Mouse (Mus musculus) embryonic facial prominence, embryonic 13.5 days (tissue): Measurements from ENCODE around the gene Pde4d. TPM values are rescaled to one million over a fixed set of nuclear protein-coding genes. Genes with fewer than 3 reads are reported as not detected.

ENCODE experiments used
- ATAC-seq: fragments of 200-750 bp; cut with Nextera tagmentation; 2 replicates; pipeline ENCODE4 v1.8.0; 2017; ENCODE audit warnings: low read depth; ENCODE audit not compliant: insufficient number of reproducible peaks, insufficient read depth, low FRiP score, low TSS enrichment
- H3K27ac ChIP-seq: fragments of 300-500 bp; sonication (generic); 2 replicates; pipeline ENCODE4 v1.5.1; 2015; ENCODE audit warnings: moderate library complexity, mild to moderate bottlenecking, inconsistent platforms
- H3K27me3 ChIP-seq: fragments of 300-500 bp; sonication (generic); 2 replicates; pipeline ENCODE4 v1.6.1; 2015; ENCODE audit warnings: mild to moderate bottlenecking, inconsistent platforms
- H3K36me3 ChIP-seq: fragments of 300-500 bp; sonication (generic); 2 replicates; pipeline ENCODE4 v1.6.1; 2015; ENCODE audit warnings: mild to moderate bottlenecking, inconsistent platforms
- H3K4me1 ChIP-seq: fragments of 300-500 bp; sonication (generic); 2 replicates; pipeline ENCODE4 v1.6.1; 2015; ENCODE audit warnings: inconsistent platforms
- H3K4me2 ChIP-seq: fragments of 300-500 bp; sonication (generic); 2 replicates; pipeline ENCODE4 v1.6.1; 2015; ENCODE audit warnings: moderate library complexity, mild to moderate bottlenecking, inconsistent platforms
- H3K4me3 ChIP-seq: fragments of 300-500 bp; sonication (generic); 2 replicates; pipeline ENCODE4 v1.5.1; 2015; ENCODE audit warnings: mild to moderate bottlenecking, inconsistent platforms
- H3K9ac ChIP-seq: fragments of 300-500 bp; sonication (generic); 2 replicates; pipeline ENCODE4 v1.6.1; 2015; ENCODE audit warnings: mild to moderate bottlenecking, inconsistent platforms
- H3K9me3 ChIP-seq: fragments of 300-500 bp; sonication (generic); 2 replicates; pipeline ENCODE4 v1.6.1; 2016; ENCODE audit warnings: inconsistent platforms
- WGBS: fragments of 180-500 bp; shearing (Covaris S2); methylation state at CpG from one replicate; pipeline ENCODE4 v1.1.7; 2015; ENCODE audit warnings: mixed read lengths; 5-methylcytosine and 5-hydroxymethylcytosine counted together
- polyA plus RNA-seq: library from polyadenylated mRNA; unstranded; fragments of >200 nt; fragmentation: Nextera tagmentation; extraction: Ambion mirVana; gene quantifications from 2 replicates; pipeline ENCODE4 v1.2.1, GENCODE M21; 2015

Gene Pde4d
- polyA plus RNA-seq, 1 experiment from 2014 or later: 22.9 TPM

- Histone ChIP-seq H3K9ac (no peak overlapping the region), H3K36me3 (no peaks in the 10 kb centered on the region), H3K4me2 (no peak overlapping the region), H3K9me3 (no peaks in the 10 kb centered on the region), H3K27me3 (no peaks in the 10 kb centered on the region), H3K27ac (no peak overlapping the region), H3K4me3 (no peak overlapping the region), H3K4me1 (peaks cover 9% of the 10 kb centered on the region; the same call in 1 of the 2 replicates)
- 30% methylated on average over 2 of the region's 2 CpGs for WGBS
- ATAC-seq: no peak
Observed at GRCm38 (mm10) chr13:109840251-109840650, 1390.5 kb downstream of the Pde4d start.

GRCm38 (mm10) chr13:109841140-109841822 is 1391.5 kb downstream of the Pde4d start:
- H3K9me3 ChIP-seq: no peaks in the 10 kb centered on the region
- no peak overlapping the region for H3K4me2 ChIP-seq
- no peak overlapping the region for H3K4me3 ChIP-seq
- peaks cover 9% of the 10 kb centered on the region; the same call in 1 of the 2 replicates for H3K4me1 ChIP-seq
- WGBS: 89% methylated on average over 2 of the region's 2 CpGs
- ATAC-seq: no peak
- H3K27me3 ChIP-seq: no peaks in the 10 kb centered on the region
- no peak overlapping the region for H3K27ac ChIP-seq
- no peaks in the 10 kb centered on the region for H3K36me3 ChIP-seq
- H3K9ac ChIP-seq: no peak overlapping the region

GRCm38 (mm10) chr13:109842982-109843381 is 1393.2 kb downstream of the Pde4d start:
- no peak overlapping the region for H3K4me3 ChIP-seq
- no peaks in the 10 kb centered on the region for H3K9me3 ChIP-seq
- WGBS: 85% methylated on average over 2 of the region's 2 CpGs
- no peaks in the 10 kb centered on the region for H3K36me3 ChIP-seq
- peaks cover 2% of the 10 kb centered on the region; the same call in 1 of the 2 replicates for H3K4me1 ChIP-seq
- no peaks in the 10 kb centered on the region for H3K27me3 ChIP-seq
- no peak overlapping the region for H3K4me2 ChIP-seq
- H3K27ac ChIP-seq: no peak overlapping the region
- ATAC-seq: no peak
- no peak overlapping the region for H3K9ac ChIP-seq

- Histone ChIP-seq H3K4me2 (no peak overlapping the region), H3K4me3 (no peak overlapping the region), H3K4me1 (no peaks in the 10 kb centered on the region), H3K36me3 (no peaks in the 10 kb centered on the region), H3K27ac (no peak overlapping the region), H3K9ac (no peak overlapping the region), H3K27me3 (no peaks in the 10 kb centered on the region), H3K9me3 (no peaks in the 10 kb centered on the region)
- no peak for ATAC-seq
- WGBS: 83% methylated on average over 6 of the region's 6 CpGs
Observed at GRCm38 (mm10) chr13:109844828-109845227, 1395.1 kb downstream of the Pde4d start.

- 41% methylated on average over 1 of the region's 1 CpGs for WGBS
- Histone ChIP-seq H3K36me3 (no peaks in the 10 kb centered on the region), H3K27ac (no peak overlapping the region), H3K4me3 (no peak overlapping the region), H3K9ac (no peak overlapping the region), H3K27me3 (no peaks in the 10 kb centered on the region), H3K9me3 (0 out of 2 replicates have a peak, but pooled peaks cover 3% of the 10 kb centered on the region), H3K4me2 (no peak overlapping the region), H3K4me1 (no peaks in the 10 kb centered on the region)
- ATAC-seq: no peak
Observed at GRCm38 (mm10) chr13:109863826-109864225, 1414.1 kb downstream of the Pde4d start.

GRCm38 (mm10) chr13:109864311-109864710 is 1414.6 kb downstream of the Pde4d start:
- Histone ChIP-seq H3K4me1 (no peaks in the 10 kb centered on the region), H3K9me3 (0 out of 2 replicates have a peak, but pooled peaks cover 3% of the 10 kb centered on the region), H3K4me3 (no peak overlapping the region), H3K36me3 (no peaks in the 10 kb centered on the region), H3K27ac (no peak overlapping the region), H3K27me3 (no peaks in the 10 kb centered on the region), H3K9ac (no peak overlapping the region), H3K4me2 (no peak overlapping the region)
- WGBS: 84% methylated on average over 6 of the region's 6 CpGs
- no peak for ATAC-seq

- WGBS: 43% methylated on average over 8 of the region's 8 CpGs
- ATAC-seq: no peak
- Histone ChIP-seq H3K9me3 (no peaks in the 10 kb centered on the region), H3K27me3 (no peaks in the 10 kb centered on the region), H3K4me3 (no peak overlapping the region), H3K9ac (no peak overlapping the region), H3K4me2 (no peak overlapping the region), H3K4me1 (0 out of 2 replicates have a peak, but pooled peaks cover 8% of the 10 kb centered on the region), H3K27ac (no peak overlapping the region), H3K36me3 (no peaks in the 10 kb centered on the region)
Observed at GRCm38 (mm10) chr13:109880392-109880791, 1430.6 kb downstream of the Pde4d start.

GRCm38 (mm10) chr13:109881161-109881857 is 1431.6 kb downstream of the Pde4d start:
- Histone ChIP-seq H3K36me3 (no peaks in the 10 kb centered on the region), H3K9me3 (no peaks in the 10 kb centered on the region), H3K4me3 (no peak overlapping the region), H3K27me3 (no peaks in the 10 kb centered on the region), H3K9ac (no peak overlapping the region), H3K27ac (no peak overlapping the region), H3K4me2 (no peak overlapping the region), H3K4me1 (0 out of 2 replicates have a peak, but pooled peaks cover 8% of the 10 kb centered on the region)
- WGBS: 82% methylated on average over 11 of the region's 11 CpGs
- ATAC-seq: no peak

GRCm38 (mm10) chr13:109883636-109884035 is 1433.9 kb downstream of the Pde4d start:
- ATAC-seq: no peak
- Histone ChIP-seq H3K27ac (no peak overlapping the region), H3K36me3 (no peaks in the 10 kb centered on the region), H3K9me3 (no peaks in the 10 kb centered on the region), H3K9ac (no peak overlapping the region), H3K27me3 (no peaks in the 10 kb centered on the region), H3K4me3 (no peak overlapping the region), H3K4me1 (0 out of 2 replicates have a peak, but pooled peaks cover 3% of the 10 kb centered on the region), H3K4me2 (no peak overlapping the region)
- WGBS: 64% methylated on average over 5 of the region's 5 CpGs

- Histone ChIP-seq H3K4me1 (0 out of 2 replicates have a peak, but pooled peaks cover 3% of the 10 kb centered on the region), H3K9me3 (no peaks in the 10 kb centered on the region), H3K4me3 (no peak overlapping the region), H3K4me2 (no peak overlapping the region), H3K36me3 (no peaks in the 10 kb centered on the region), H3K9ac (no peak overlapping the region), H3K27me3 (no peaks in the 10 kb centered on the region), H3K27ac (no peak overlapping the region)
- ATAC-seq: no peak
- 85% methylated on average over 7 of the region's 7 CpGs for WGBS
Observed at GRCm38 (mm10) chr13:109884812-109885211, 1435.1 kb downstream of the Pde4d start.

- Histone ChIP-seq H3K9me3 (no peaks in the 10 kb centered on the region), H3K4me1 (no peaks in the 10 kb centered on the region), H3K4me2 (no peak overlapping the region), H3K36me3 (no peaks in the 10 kb centered on the region), H3K4me3 (no peak overlapping the region), H3K27ac (no peak overlapping the region), H3K27me3 (no peaks in the 10 kb centered on the region), H3K9ac (no peak overlapping the region)
- no peak for ATAC-seq
- 75% methylated on average over 4 of the region's 4 CpGs for WGBS
Observed at GRCm38 (mm10) chr13:109888293-109888692, 1438.5 kb downstream of the Pde4d start.
